Mouse (Mus musculus): ENCODE results near the gene Rnf213.

DNA sequence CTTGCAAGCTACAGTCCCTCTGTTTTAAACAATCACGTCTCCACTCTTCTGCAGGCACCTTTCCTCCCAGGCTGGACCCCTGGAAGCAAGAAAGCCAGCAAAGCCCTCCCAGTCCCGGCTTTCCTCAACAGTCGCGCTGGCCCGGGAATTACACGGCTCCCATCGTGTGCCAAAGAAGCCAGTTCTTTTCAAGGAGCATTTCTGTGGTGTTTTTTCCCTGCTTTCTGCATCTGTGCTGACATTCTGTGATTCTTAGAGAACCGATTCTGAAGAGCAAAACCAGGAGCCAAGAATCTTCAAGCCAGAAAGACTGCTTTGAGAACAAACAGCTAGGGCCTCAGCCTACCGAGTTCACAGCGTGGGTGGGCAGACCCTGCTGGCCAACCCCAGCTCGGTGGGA, 136.0 kb downstream of the Rnf213 start:
- TF ChIP-seq CTCF (IDR thresholded peaks at IDR 0.05; ENCODE audit: low read depth) (no peak), EP300 (IDR thresholded peaks at IDR 0.05; ENCODE audit: low read depth) (no peak)
